Mouse (Mus musculus) liver, embryonic 13.5 days (tissue): ENCODE data around the gene B230217C12Rik. TPM values are rescaled to one million over a fixed set of nuclear protein-coding genes. Genes with fewer than 3 reads are reported as not detected.
A peak's percentile ranks its signal among the peaks of the same experiment; 100 is the strongest.
"Not testable (repeated sequence)": the region's sequence is repeated elsewhere in the genome, so short reads cannot be mapped to it uniquely, and the experiment has no call there.

Experiments used
- ATAC-seq: fragments of 200-750 bp; cut with Nextera tagmentation; 2 replicates; pipeline ENCODE4 v1.8.0; 2017; ENCODE audit warnings: low read depth, mild to moderate bottlenecking, moderate number of reproducible peaks, moderate library complexity
- DNase-seq: peaks from one replicate; pipeline ENCODE4 v3.0.0; 2022
- H3K27ac ChIP-seq: fragments of 300-500 bp; sonication (generic); 2 replicates; pipeline ENCODE4 v1.5.1; 2015; ENCODE audit warnings: moderate library complexity, mild to moderate bottlenecking, inconsistent platforms
- H3K27me3 ChIP-seq: fragments of 300-500 bp; sonication (generic); 2 replicates; pipeline ENCODE4 v1.6.1; 2015; ENCODE audit warnings: mild to moderate bottlenecking, inconsistent platforms
- H3K36me3 ChIP-seq: fragments of 300-500 bp; sonication (generic); 2 replicates; pipeline ENCODE4 v1.6.1; 2015; ENCODE audit warnings: mild to moderate bottlenecking, inconsistent platforms
- H3K4me1 ChIP-seq: fragments of 300-500 bp; sonication (generic); replicated peaks from 2 replicates; pipeline ENCODE4 v1.6.1; 2015; ENCODE audit warnings: inconsistent platforms
- H3K4me2 ChIP-seq: fragments of 300-500 bp; sonication (generic); 2 replicates; pipeline ENCODE4 v1.6.1; 2015; ENCODE audit warnings: inconsistent platforms, mild to moderate bottlenecking, moderate library complexity
- H3K4me3 ChIP-seq: fragments of 300-500 bp; sonication (generic); replicated peaks from 2 replicates; pipeline ENCODE4 v1.5.1; 2015; ENCODE audit warnings: mild to moderate bottlenecking, inconsistent platforms
- H3K9ac ChIP-seq: fragments of 300-500 bp; sonication (generic); 2 replicates; pipeline ENCODE4 v1.6.1; 2015; ENCODE audit warnings: mild to moderate bottlenecking, inconsistent platforms
- H3K9me3 ChIP-seq: fragments of 300-500 bp; sonication (generic); replicated peaks from 2 replicates; pipeline ENCODE4 v1.6.1; 2016; ENCODE audit warnings: inconsistent platforms
- WGBS: fragments of 180-500 bp; shearing (Covaris S2); methylation state at CpG from one replicate; pipeline ENCODE4 v1.1.7; 2015; ENCODE audit not compliant: insufficient replicate concordance; 5-methylcytosine and 5-hydroxymethylcytosine counted together
- polyA plus RNA-seq: library from polyadenylated mRNA; unstranded; fragments of >200 nt; fragmentation: Nextera tagmentation; extraction: Ambion mirVana; gene quantifications from 2 replicates; pipeline ENCODE4 v1.2.1, GENCODE M21; 2015

Gene B230217C12Rik
- polyA plus RNA-seq, 1 experiment from 2014 or later = 0.85 TPM

GRCm38 (mm10) chr11:97826414-97826813 is 14.2 kb upstream of the B230217C12Rik start:
- no peak overlapping the region; the same call in 1 of the 2 replicates for H3K27ac ChIP-seq
- no peaks in the 10 kb centered on the region for H3K27me3 ChIP-seq
- no peaks in the 10 kb centered on the region for H3K9me3 ChIP-seq
- no peak overlapping the region for H3K9ac ChIP-seq
- ATAC-seq (no peak), DNase-seq (no peak)
- H3K4me1 ChIP-seq = peaks cover 64% of the 10 kb centered on the region
- no peak overlapping the region for H3K4me2 ChIP-seq
- H3K36me3 ChIP-seq = peaks cover 42% of the 10 kb centered on the region
- 24% methylated on average over 7 of the region's 7 CpGs for WGBS
- no peak overlapping the region for H3K4me3 ChIP-seq

GRCm38 (mm10) chr11:97827654-97828053 is 12.9 kb upstream of the B230217C12Rik start:
- WGBS = 72% methylated on average over 6 of the region's 6 CpGs

GRCm38 (mm10) chr11:97829365-97829764 is 11.2 kb upstream of the B230217C12Rik start:
- Histone ChIP-seq H3K4me2 (no peak overlapping the region), H3K9me3 (no peaks in the 10 kb centered on the region), H3K4me3 (no peak overlapping the region), H3K27me3 (no peaks in the 10 kb centered on the region), H3K9ac (no peak overlapping the region), H3K4me1 (peaks cover 49% of the 10 kb centered on the region), H3K36me3 (peaks cover 53% of the 10 kb centered on the region), H3K27ac (peak overlapping the region; percentile 63)
- DNase-seq (no peak), ATAC-seq (no peak)
- 48% methylated on average over 7 of the region's 7 CpGs for WGBS

More at GRCm38 (mm10) chr11:97827654-97828053, 12.9 kb upstream of the B230217C12Rik start:
- ATAC-seq = no peak
- Histone ChIP-seq H3K4me3 (no peak overlapping the region), H3K36me3 (peaks cover 49% of the 10 kb centered on the region), H3K27ac (no peak overlapping the region), H3K4me2 (no peak overlapping the region), H3K9me3 (no peaks in the 10 kb centered on the region), H3K4me1 (peaks cover 60% of the 10 kb centered on the region), H3K27me3 (no peaks in the 10 kb centered on the region), H3K9ac (no peak overlapping the region)
- DNase-seq = no peak

GRCm38 (mm10) chr11:97829913-97830476 is 10.6 kb upstream of the B230217C12Rik start:
- H3K9me3 ChIP-seq = no peaks in the 10 kb centered on the region
- H3K36me3 ChIP-seq = peaks cover 54% of the 10 kb centered on the region
- no peak for ATAC-seq
- H3K27me3 ChIP-seq = no peaks in the 10 kb centered on the region
- peak overlapping the region; percentile 63 for H3K27ac ChIP-seq
- 33% methylated on average over 12 of the region's 12 CpGs for WGBS
- no peak for DNase-seq
- H3K4me3 ChIP-seq = no peak overlapping the region
- no peak overlapping the region for H3K9ac ChIP-seq
- H3K4me1 ChIP-seq = peaks cover 49% of the 10 kb centered on the region
- H3K4me2 ChIP-seq = no peak overlapping the region

GRCm38 (mm10) chr11:97830501-97830900 is 10.1 kb upstream of the B230217C12Rik start:
- ATAC-seq = no peak
- peak overlapping the region; percentile 60; the same call in 1 of the 2 replicates for H3K27ac ChIP-seq
- no peak for DNase-seq
- H3K4me3 ChIP-seq = no peak overlapping the region
- peaks cover 53% of the 10 kb centered on the region for H3K36me3 ChIP-seq
- H3K4me1 ChIP-seq = peaks cover 45% of the 10 kb centered on the region
- WGBS = 49% methylated on average over 6 of the region's 6 CpGs
- no peak overlapping the region for H3K4me2 ChIP-seq
- no peaks in the 10 kb centered on the region for H3K27me3 ChIP-seq
- H3K9me3 ChIP-seq = no peaks in the 10 kb centered on the region
- no peak overlapping the region for H3K9ac ChIP-seq

- no peaks in the 10 kb centered on the region for H3K9me3 ChIP-seq
- H3K4me3 ChIP-seq = no peak overlapping the region
- H3K27ac ChIP-seq = no peak overlapping the region
- H3K36me3 ChIP-seq = peaks cover 56% of the 10 kb centered on the region
- no peak overlapping the region for H3K9ac ChIP-seq
- peaks cover 39% of the 10 kb centered on the region for H3K4me1 ChIP-seq
- no peaks in the 10 kb centered on the region for H3K27me3 ChIP-seq
- ATAC-seq (no peak), DNase-seq (no peak)
- no peak overlapping the region for H3K4me2 ChIP-seq
- WGBS = 75% methylated on average over 11 of the region's 11 CpGs
Measured at GRCm38 (mm10) chr11:97832001-97832400, 8.6 kb upstream of the B230217C12Rik start.

GRCm38 (mm10) chr11:97833352-97833751 is 7.2 kb upstream of the B230217C12Rik start:
- peaks cover 52% of the 10 kb centered on the region for H3K4me1 ChIP-seq
- no peak for DNase-seq
- no peak for ATAC-seq
- H3K4me2 ChIP-seq = no peak overlapping the region
- 83% methylated on average over 15 of the region's 15 CpGs for WGBS
- no peaks in the 10 kb centered on the region for H3K9me3 ChIP-seq
- peaks cover 52% of the 10 kb centered on the region for H3K36me3 ChIP-seq
- H3K4me3 ChIP-seq = no peak overlapping the region
- no peak overlapping the region for H3K9ac ChIP-seq
- H3K27ac ChIP-seq = no peak overlapping the region
- H3K27me3 ChIP-seq = no peaks in the 10 kb centered on the region

- no peak for ATAC-seq
- H3K4me3 ChIP-seq = no peak overlapping the region
- H3K27me3 ChIP-seq = no peaks in the 10 kb centered on the region
- WGBS = 43% methylated on average over 8 of the region's 8 CpGs
- no peak overlapping the region for H3K4me2 ChIP-seq
- peaks cover 40% of the 10 kb centered on the region for H3K36me3 ChIP-seq
- no peak overlapping the region for H3K9ac ChIP-seq
- H3K4me1 ChIP-seq = peaks cover 60% of the 10 kb centered on the region
- DNase-seq = no peak
- H3K27ac ChIP-seq = no peak overlapping the region
- no peaks in the 10 kb centered on the region for H3K9me3 ChIP-seq
Measured at GRCm38 (mm10) chr11:97836541-97836940, 4.0 kb upstream of the B230217C12Rik start.

GRCm38 (mm10) chr11:97837051-97837450 is 3.5 kb upstream of the B230217C12Rik start:
- not testable (repeated sequence) for H3K9me3 ChIP-seq, H3K4me3 ChIP-seq, DNase-seq, H3K27me3 ChIP-seq, H3K4me2 ChIP-seq
- H3K27ac ChIP-seq = peak overlapping the region; percentile 66
- H3K4me1 ChIP-seq = peaks cover 58% of the 10 kb centered on the region
- peak overlapping the region; percentile 9; the same call in 1 of the 2 replicates for H3K9ac ChIP-seq
- peaks cover 36% of the 10 kb centered on the region for H3K36me3 ChIP-seq
- 56% methylated on average over 9 of the region's 9 CpGs for WGBS
- ATAC-seq = peak; percentile 30; the same call in 1 of the 2 replicates

GRCm38 (mm10) chr11:97837641-97838149 is 2.9 kb upstream of the B230217C12Rik start:
- Histone ChIP-seq H3K4me1 (peaks cover 57% of the 10 kb centered on the region), H3K27ac (0 out of 2 replicates have a peak overlapping the region, but pooled peaks have one; percentile 66), H3K4me3 (no peak overlapping the region), H3K9ac (peak overlapping the region; percentile 9; the same call in 1 of the 2 replicates), H3K9me3 (no peaks in the 10 kb centered on the region), H3K4me2 (no peak overlapping the region), H3K36me3 (peaks cover 33% of the 10 kb centered on the region), H3K27me3 (no peaks in the 10 kb centered on the region)
- WGBS = 17% methylated on average over 7 of the region's 7 CpGs
- ATAC-seq = peak; percentile 30; the same call in 1 of the 2 replicates
- no peak for DNase-seq

GRCm38 (mm10) chr11:97838779-97839440 is 1.7 kb upstream of the B230217C12Rik start:
- H3K9ac ChIP-seq = no peak overlapping the region
- H3K4me2 ChIP-seq = no peak overlapping the region
- no peaks in the 10 kb centered on the region for H3K27me3 ChIP-seq
- DNase-seq (no peak), ATAC-seq (no peak)
- peak overlapping the region; percentile 6; the same call in 1 of the 2 replicates for H3K27ac ChIP-seq
- H3K4me3 ChIP-seq = no peak overlapping the region
- H3K9me3 ChIP-seq = no peaks in the 10 kb centered on the region
- H3K36me3 ChIP-seq = peaks cover 27% of the 10 kb centered on the region
- H3K4me1 ChIP-seq = peaks cover 57% of the 10 kb centered on the region
- WGBS = 56% methylated on average over 10 of the region's 10 CpGs
